Mouse (Mus musculus): ENCODE measurements at regions not wholly inside any gene's neighbourhood (a gene's known extent, or its start where the extent isn't known, plus 50 kb on each side); places are given as distances from the start of the nearest gene placed in this dataset.

GRCm38 (mm10) chr9:76896347-76896746 lies 149.2 kb downstream of the Tinag start:
- in situ Hi-C loops (cut with MboI; ENCODE audit: unreplicated experiment in 2 of 2): loop anchor here in 1 of 2 experiments (25.0 kb wide), 1 partner anchor 634 kb away; no protein-coding TSS in a partner anchor

- in situ Hi-C loops (cut with MboI; ENCODE audit: unreplicated experiment in 2 of 2): loop anchor here in 1 of 2 experiments (25.0 kb wide), 1 partner anchor 620 kb away; no protein-coding TSS in a partner anchor
These were observed 163.8 kb downstream of the Tinag start for GRCm38 (mm10) chr9:76881830-76882229.

- in situ Hi-C loops (cut with MboI; ENCODE audit: unreplicated experiment in 2 of 2): loop anchor here in 1 of 2 experiments (25.0 kb wide), 1 partner anchor 614 kb away; no protein-coding TSS in a partner anchor
These were observed 169.6 kb downstream of the Tinag start for GRCm38 (mm10) chr9:76876020-76876419.

- in situ Hi-C loops (cut with MboI; ENCODE audit: unreplicated experiment in 2 of 2): no loop called here
These were observed 173.2 kb downstream of the Tinag start for GRCm38 (mm10) chr9:76872418-76872817.

GRCm38 (mm10) chr9:76869635-76870034 lies 176.0 kb downstream of the Tinag start:
- in situ Hi-C loops (cut with MboI; ENCODE audit: unreplicated experiment in 2 of 2): no loop called here

- in situ Hi-C loops (cut with MboI; ENCODE audit: unreplicated experiment in 2 of 2): no loop called here
These were observed 177.0 kb downstream of the Tinag start for GRCm38 (mm10) chr9:76868633-76869032.

DNA sequence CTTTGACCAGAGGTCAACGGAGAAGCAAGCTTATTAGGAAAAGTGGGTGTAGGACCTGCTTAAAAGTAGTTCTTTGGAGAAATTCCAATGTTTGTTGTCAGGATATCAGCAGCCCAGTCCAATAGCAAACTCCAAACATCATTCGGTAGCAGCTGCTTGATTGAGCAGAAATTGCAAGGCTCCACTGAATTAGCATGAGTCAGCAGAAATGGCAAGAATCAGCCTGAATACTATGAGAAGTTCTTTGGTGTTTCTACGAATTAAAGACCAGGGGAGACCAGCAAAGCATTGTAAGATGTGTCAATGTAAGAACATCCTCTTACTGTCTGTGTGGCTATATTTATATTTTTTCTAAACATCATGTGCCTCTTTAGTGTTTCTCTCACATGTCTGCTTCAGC lies 223.4 kb downstream of the Tinag start:
- in situ Hi-C loops (cut with MboI; ENCODE audit: unreplicated experiment in 2 of 2): no loop called here

DNA sequence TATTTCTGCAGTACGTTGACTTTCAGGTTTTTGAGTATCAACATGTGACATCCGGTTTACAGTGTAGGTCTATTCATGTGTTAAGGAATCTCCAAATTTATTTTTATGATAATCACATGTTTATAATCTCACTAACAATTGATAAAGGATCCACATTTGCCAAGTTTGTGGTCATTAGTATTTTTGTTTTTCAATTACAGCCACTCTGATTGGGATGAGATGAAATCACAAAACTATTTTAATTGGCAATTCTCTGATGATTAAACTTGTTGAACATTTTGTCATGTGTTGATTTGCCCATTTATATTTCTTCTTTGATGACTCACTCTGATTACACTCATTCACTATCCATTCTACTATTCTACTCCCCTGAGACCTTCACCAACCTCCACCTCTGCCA lies 228.0 kb upstream of the Fam83b start:
- in situ Hi-C loops (cut with MboI; ENCODE audit: unreplicated experiment in 2 of 2): no loop called here

- in situ Hi-C loops (cut with MboI; ENCODE audit: unreplicated experiment in 2 of 2): no loop called here
These were observed 221.7 kb upstream of the Fam83b start for GRCm38 (mm10) chr9:76788654-76789053.

Measured in v-Abl transformed pro-B cells (cell line).